Mouse (Mus musculus) urinary bladder, postnatal 4 days (tissue): ENCODE results near the gene Hes5.

ENCODE experiments used
- DNase-seq, 2 experiments: peaks; one replicate each; pipeline ENCODE4 v3.0.0; 2021 to 2022; ENCODE audit warnings: low spot score in 2 of 2

Gene Hes5

GRCm38 (mm10) chr4:154964581-154965235 is 4.0 kb downstream of the Hes5 start:
- DNase-seq: no peak

GRCm38 (mm10) chr4:154965856-154966255 is 5.1 kb downstream of the Hes5 start:
- DNase-seq: no peak

GRCm38 (mm10) chr4:154967173-154967572 is 6.5 kb downstream of the Hes5 start:
- no peak for DNase-seq

GRCm38 (mm10) chr4:154972546-154972945 is 11.8 kb downstream of the Hes5 start:
- DNase-seq: no peak

- no peak for DNase-seq
Measured at GRCm38 (mm10) chr4:154974163-154974611, 13.5 kb downstream of the Hes5 start.

GRCm38 (mm10) chr4:154980110-154980509 is 19.4 kb downstream of the Hes5 start:
- DNase-seq: no peak

GRCm38 (mm10) chr4:154981076-154981475 is 20.4 kb downstream of the Hes5 start:
- no peak for DNase-seq

GRCm38 (mm10) chr4:154981530-154981929 is 20.8 kb downstream of the Hes5 start:
- peak in 1 of 2 experiments; percentile 38 for DNase-seq

GRCm38 (mm10) chr4:154982247-154983120 is 21.8 kb downstream of the Hes5 start:
- no peak for DNase-seq

- no peak for DNase-seq
Measured at GRCm38 (mm10) chr4:154983767-154984166, 23.0 kb downstream of the Hes5 start.

GRCm38 (mm10) chr4:154985151-154985777 is 24.5 kb downstream of the Hes5 start:
- DNase-seq: no peak

- peak; percentile 70 to 90 for DNase-seq
Measured at GRCm38 (mm10) chr4:154986096-154986495, 25.4 kb downstream of the Hes5 start.

GRCm38 (mm10) chr4:154986750-154987149 is 26.0 kb downstream of the Hes5 start:
- no peak for DNase-seq

- DNase-seq: no peak
Measured at GRCm38 (mm10) chr4:154994876-154995275, 34.2 kb downstream of the Hes5 start.

GRCm38 (mm10) chr4:154996572-154997154 is 35.9 kb downstream of the Hes5 start:
- no peak for DNase-seq

- no peak for DNase-seq
Measured at GRCm38 (mm10) chr4:154999379-154999778, 38.7 kb downstream of the Hes5 start.

GRCm38 (mm10) chr4:155005278-155005677 is 44.6 kb downstream of the Hes5 start:
- no peak for DNase-seq

GRCm38 (mm10) chr4:155006296-155006695 is 45.6 kb downstream of the Hes5 start:
- DNase-seq: no peak

GRCm38 (mm10) chr4:155007641-155008040 is 46.9 kb downstream of the Hes5 start:
- no peak for DNase-seq

- no peak for DNase-seq
Measured at GRCm38 (mm10) chr4:155008075-155008474, 47.4 kb downstream of the Hes5 start.

GRCm38 (mm10) chr4:155009216-155009615 is 48.5 kb downstream of the Hes5 start:
- DNase-seq: no peak

GRCm38 (mm10) chr4:155010870-155011269 is 50.1 kb downstream of the Hes5 start:
- no peak for DNase-seq
